Mouse (Mus musculus) frontal cortex, adult (tissue): ENCODE measurements around the gene Ccdc124.

ENCODE experiments used
- ATAC-seq: cut with Nextera tagmentation; 2 replicates; pipeline ENCODE4 v1.9.2; 2017; ENCODE audit warnings: mild to moderate bottlenecking, moderate library complexity, mixed read lengths; ENCODE audit not compliant: low TSS enrichment

The Ccdc124 gene

DNA sequence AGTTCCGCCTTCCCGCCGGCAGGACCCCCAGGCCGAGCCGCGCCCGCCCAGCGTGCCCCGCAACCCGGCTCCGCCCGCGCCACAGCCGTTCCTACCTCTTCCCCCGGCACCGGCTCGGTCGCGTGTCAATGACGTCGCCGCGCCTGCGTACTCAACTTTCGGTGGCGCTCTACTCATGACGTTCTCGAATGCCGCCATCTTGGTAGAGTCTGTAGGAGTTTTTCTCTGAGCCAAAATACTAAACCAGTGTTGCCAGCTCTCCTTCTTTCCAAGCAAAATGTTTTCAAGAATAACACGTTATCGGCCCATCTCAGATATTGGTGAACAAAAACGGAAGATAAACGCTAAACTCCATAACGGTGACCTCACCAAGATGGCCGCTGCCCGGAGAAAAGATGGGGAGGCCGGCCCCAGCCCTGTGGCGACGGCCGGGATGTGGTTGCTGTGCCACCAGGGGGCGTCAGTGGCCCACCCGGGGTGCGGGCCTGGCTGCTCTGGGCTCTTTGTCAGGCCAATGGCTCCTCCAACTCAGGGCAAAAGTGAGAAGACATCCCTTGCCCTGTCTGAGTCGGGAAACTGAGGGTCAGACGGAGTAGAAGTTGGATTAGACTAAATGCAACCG is at the start of gene Ccdc124:
TSS of gene Ccdc124 (minus strand) at position 572 of the 622 bp plus-strand sequence.
- ATAC-seq: peak; percentile 73

DNA sequence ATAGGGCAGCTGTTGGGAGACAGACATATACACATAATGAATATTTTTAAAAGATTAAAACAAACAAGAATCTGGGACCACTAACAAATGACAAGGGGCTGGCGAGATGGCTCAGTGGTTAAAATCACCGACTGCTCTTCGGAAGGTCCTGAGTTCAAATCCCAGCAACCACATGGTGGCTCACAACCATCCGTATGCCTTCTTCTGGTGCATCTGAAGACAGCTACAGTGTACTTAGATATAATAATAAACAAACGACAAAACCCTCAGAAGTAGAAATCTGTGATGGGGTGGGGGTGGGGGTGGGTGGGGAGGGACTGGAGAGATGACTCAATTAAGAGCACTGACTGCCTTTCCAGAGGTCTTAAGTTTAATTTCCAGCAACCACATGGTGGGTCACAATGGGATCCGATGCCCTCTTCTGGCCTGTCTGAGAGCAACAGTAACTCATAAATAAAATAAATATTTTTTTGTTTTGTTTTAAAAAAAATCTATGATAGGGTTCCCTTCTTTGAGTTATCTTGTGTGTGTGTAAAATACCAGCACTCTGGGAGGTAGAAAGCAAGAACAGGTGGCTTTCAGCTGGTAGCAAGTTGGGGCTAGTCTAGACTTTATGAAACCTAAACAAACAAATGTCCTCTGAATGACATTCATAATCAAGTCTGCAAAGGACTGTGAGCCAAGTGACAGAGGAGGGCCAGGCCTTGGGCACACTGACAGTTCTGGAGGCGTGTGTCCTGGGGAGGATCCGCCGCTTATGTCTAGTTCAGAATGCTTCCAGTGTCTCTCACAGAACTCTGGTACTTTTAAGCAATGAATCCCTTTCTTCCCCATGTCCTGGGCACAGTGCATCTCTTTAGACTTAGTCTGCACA is 46.6 kb upstream of the Ccdc124 start:
- ATAC-seq: no peak

GRCm38 (mm10) chr8:70914704-70915103 is 41.0 kb upstream of the Ccdc124 start:
- no peak; the same call in 1 of the 2 replicates for ATAC-seq

DNA sequence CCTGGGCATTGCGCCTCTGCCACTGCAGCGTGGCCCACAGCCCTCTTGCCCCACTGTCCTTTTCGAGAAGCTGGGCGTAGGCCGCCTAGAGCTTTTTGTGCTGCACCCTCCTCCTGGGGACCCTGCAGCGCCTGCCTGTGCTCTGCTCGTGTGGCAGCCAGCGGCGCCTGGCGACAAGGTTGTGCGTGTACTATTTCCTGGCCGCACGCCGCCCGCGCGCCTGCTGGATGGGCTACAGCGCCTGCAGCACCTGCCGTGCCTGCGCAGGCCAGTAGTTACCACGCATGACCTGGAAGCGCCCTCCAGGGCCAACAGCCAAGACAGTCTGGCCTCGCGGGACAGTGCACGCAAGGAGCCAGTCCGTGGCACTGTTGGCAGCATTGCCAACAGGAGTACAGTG is 39.8 kb upstream of the Ccdc124 start:
- no peak for ATAC-seq

DNA sequence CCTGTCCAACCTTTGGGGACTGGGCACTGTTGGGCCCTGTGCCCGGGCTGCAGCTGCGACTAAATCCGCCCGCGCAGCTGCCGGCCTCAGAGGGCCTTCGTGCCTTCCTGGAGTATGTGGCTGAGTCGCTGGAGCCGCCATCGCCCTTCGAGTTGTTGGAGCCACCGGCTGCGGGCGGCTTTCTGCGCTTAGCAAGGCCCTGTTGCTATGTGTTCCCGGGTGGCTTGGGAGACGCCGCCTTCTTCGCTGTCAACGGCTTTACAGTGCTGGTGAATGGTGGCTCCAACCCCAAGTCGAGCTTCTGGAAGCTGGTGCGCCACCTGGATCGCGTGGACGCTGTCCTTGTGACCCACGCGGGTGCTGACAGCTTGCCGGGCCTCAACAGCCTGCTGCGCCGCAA is 39.2 kb upstream of the Ccdc124 start:
- ATAC-seq: no peak

DNA sequence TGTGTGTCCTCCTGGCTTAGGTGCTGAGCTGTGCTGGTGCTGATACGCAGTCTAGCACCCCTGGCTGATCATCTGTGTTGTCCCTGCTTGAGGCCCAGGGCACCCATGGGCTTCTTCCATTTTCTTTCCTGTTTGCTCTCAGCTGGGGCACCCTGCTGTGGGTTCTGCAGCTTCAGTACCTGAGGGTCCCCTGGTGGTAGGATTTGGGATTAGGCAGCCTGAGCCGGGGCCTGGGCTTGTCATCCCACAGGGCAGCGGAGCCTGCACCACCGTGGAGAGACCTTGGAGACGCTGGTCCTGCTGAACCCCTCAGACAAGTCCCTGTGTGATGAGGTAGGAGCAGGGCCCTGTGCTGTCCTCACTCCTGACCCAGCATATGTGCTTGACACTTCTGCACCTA is 37.9 kb upstream of the Ccdc124 start:
- no peak for ATAC-seq

GRCm38 (mm10) chr8:70907518-70907917 is 33.8 kb upstream of the Ccdc124 start:
- no peak for ATAC-seq

DNA sequence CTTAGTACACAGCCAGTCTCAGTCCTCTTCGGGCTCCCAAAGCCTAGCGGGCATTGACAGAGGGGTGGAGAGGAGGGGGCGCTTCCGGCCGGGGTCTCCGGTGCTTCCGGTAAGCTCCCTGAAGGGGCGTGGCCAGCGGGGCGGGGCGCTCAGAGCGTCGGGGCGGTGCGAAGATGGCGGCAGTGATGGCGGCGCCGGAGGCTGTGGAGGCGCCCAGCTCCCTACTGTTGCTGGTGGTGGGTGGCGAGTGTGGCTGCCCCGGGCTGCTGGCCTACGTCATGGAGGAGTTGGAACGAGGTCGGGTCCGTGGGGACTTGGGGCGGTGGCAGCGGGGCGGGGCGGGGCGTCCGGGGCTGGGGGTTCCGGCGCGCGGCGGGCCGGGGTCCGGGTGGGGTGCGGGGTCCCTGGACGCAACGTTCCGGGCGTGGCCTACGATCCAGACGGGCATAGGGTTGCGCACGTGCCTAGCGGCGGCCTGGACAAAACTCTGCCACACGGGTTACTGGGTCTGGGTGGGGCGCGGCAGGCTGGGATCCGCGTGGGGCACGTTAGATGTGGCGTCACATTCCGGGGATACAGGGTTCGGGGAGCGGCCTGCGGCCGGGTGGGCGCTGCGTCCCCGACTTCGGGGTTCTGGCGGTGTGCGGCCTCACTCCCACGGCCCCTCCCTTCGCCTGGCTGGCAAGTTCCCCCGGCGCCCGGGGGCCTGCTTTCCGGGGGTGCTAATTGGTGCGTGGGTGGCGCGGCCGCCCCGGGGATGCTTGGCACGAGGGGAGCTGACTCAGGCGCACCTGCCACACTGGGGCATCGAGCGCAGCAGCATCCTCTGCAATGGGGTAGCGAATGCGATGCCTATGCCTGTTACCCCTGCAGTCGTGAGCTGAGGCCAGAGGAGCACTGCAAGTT is 32.3 kb upstream of the Ccdc124 start, which contains the start of gene Map1s:
TSS of gene Map1s (plus strand) at position 102 of the 906 bp plus-strand sequence.
- peak; percentile 87 for ATAC-seq

GRCm38 (mm10) chr8:70905463-70905830 is 31.7 kb upstream of the Ccdc124 start:
- ATAC-seq: peak; percentile 18; the same call in 1 of the 2 replicates

DNA sequence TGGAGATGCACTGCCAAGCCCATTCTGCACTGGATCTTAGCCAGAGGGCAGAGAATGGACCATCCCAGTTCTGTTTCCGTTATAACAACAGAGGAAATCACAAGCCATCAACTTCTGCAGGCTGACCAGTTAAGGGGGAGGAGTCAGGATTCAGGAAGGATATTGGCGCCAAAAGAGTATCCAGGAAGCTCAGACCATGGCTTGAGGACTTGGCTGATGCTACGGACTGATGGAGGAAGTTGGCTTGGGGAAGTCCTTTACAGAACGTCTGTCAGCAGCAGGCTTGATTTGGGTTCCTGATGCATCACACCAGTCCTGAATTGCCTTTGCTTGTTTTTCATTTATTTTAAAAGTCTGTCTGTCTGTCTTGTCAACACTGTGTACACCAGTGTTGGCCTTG is 30.8 kb upstream of the Ccdc124 start:
- no peak for ATAC-seq

DNA sequence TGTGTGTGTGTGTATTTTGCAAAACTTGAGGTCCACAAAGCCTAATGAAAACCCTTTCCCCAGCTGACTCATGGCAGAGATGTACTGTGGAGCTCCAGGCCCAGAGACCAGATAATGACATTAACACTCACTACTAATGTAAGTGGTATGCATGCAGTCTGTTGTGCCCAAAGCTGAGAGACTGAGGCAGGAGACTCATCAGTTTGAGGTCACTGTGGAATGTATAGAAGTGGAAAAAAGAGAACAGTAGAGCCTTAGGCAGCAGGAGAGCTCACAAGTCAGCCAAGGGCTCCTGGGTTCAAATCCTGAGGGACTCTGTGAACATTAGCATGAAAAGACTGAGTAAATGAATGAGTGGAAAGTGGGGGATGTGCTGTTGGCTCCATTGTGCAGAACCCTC is 29.8 kb upstream of the Ccdc124 start:
- ATAC-seq: no peak

DNA sequence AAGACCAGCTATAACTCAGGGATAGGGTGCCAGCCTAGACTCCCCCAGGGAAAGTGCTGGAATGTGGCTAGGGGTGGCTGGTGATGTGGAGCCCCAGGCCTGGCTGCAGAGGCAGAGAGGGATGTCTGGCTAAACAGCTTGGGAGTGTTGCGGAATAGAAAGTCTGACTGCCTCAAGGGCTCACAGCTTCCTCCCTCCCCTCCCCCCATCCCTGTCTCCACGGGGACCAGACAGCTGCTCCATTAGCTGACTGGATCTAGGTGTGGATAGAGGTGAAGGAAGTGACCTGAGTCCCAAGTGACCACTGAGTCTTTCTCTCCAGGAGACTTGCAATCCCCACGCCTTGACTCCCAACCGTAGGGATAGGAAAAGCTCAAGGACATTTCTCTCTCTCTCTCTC is 29.4 kb upstream of the Ccdc124 start:
- no peak for ATAC-seq

DNA sequence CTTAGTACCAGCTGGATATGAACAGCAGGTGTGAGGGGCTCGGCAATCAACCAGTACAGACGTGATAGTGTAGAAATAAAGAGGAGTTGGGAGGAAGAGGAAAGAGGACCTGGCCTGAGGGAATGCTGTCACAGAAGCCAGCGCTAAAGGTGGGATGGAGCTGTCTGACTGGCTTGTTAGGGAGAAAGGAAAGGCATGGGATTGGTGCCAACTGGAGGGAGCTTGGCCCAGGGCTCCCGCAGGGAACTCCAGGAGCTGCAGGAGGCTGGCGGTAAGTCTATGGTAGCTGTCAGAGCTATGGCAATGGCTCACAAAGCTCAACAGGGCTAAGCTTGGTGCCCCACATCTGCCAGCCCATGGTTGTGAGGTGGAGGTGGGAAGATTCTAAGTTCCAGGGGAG is 28.5 kb upstream of the Ccdc124 start:
- ATAC-seq: no peak

DNA sequence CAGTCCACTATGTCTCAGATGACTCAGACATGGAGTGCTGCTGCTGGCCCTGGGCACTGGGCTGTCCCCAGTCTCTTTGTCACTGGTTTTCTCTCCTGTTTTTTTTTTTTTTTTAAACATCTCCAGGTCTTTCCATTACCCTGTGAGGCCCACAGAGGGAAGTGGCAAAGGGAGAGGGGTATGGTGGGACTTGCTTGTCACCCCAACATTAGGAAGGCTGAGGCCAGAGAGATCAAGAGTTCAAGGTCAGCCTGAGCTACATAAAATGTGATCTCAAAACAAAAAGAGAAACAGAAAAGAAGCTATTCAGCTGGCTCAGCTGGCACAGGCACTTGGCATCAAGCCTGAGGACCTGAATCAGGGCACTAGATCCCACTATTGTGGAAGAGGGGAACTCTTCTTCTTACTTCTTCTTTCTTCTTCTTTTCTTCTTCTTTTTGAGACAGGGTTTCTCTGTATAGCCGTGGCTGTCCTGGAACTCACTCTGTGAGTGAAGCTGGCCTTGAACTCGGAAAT is 27.2 kb upstream of the Ccdc124 start:
- no peak for ATAC-seq

GRCm38 (mm10) chr8:70899226-70899625 is 25.5 kb upstream of the Ccdc124 start:
- no peak for ATAC-seq

DNA sequence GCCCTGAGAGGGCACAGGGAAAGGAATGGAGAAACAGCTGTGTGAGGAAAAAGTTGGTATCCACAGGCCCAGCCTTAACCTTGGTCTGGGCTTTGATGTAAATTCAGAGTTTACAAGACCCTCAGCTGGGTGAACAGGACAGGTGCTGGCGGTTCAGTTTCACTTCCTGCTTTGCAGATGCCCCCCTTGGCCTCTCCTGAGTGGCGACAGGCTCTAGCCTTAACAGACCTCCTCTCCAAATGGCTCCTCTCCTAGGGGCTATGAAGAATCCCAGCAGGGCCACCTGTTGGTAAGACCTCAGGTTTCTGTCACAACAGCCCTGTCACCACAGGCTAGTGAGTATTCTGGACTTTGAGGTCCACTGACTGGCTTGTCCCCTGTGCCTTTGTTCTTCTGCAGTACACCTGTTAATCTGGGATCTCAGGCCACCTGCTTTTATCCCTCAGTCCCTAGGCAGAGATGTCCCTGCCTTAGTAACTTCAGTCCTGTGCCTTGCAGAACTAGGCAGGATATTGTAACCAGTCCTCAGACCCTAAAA is 25.0 kb upstream of the Ccdc124 start:
- no peak for ATAC-seq

DNA sequence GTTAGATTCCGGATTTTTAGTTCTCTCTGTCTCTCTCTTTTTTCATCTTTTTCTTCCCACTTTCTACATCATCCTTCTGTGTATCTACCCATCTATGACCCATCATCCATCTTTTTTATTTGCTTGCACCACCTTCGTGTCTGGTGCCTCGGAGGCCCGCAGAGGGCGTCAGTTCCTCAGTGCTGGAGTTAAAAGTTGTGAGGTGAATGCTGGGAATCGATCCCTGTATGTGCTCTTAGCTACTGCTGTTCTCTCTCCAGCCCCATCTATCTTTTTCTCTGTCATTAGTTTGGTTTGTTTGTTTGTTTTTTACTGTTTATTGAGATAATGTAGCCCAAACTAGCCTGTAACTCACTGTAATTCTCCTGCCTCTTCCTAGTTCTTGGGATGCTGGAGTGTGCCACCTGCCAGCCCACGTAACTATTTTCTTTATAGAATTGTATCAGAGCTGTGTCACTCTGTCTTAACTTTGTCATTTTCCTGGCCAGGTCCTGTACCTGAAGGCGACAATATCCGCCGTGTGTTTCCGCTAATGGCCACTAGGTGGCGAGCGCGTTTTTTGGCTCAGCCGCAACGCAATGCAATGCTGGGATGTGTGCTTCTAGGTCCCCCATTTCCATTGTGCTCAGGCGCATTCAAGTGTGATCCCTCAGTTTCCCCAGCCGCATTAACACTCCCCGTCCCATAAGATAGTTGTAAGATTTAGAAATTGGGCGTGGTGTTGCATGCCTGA is 24.1 kb upstream of the Ccdc124 start:
- ATAC-seq: peak; percentile 35

GRCm38 (mm10) chr8:70897021-70897680 is 23.4 kb upstream of the Ccdc124 start, which contains the start of gene Rpl18a:
Gene Rpl18a, minus strand, starts transcription at chr8:70897412.
- peak; percentile 96 for ATAC-seq

GRCm38 (mm10) chr8:70896316-70897020 is 22.7 kb upstream of the Ccdc124 start:
- ATAC-seq: no peak
